Mouse (Mus musculus) thymus, postnatal 36 days (tissue): ENCODE measurements around the gene Vac14.

Source experiments
- DNase-seq, 2 experiments: peaks; one replicate each; pipeline ENCODE4 v3.0.0; 2022; ENCODE audit warnings: mixed read lengths in 2 of 2

Vac14 gene

GRCm38 (mm10) chr8:110754713-110755112 lies 136.3 kb downstream of the Vac14 start:
- DNase-seq = no peak

GRCm38 (mm10) chr8:110755511-110756170 lies 137.3 kb downstream of the Vac14 start:
- no peak for DNase-seq

GRCm38 (mm10) chr8:110756196-110756595 lies 137.8 kb downstream of the Vac14 start:
- no peak for DNase-seq

DNA sequence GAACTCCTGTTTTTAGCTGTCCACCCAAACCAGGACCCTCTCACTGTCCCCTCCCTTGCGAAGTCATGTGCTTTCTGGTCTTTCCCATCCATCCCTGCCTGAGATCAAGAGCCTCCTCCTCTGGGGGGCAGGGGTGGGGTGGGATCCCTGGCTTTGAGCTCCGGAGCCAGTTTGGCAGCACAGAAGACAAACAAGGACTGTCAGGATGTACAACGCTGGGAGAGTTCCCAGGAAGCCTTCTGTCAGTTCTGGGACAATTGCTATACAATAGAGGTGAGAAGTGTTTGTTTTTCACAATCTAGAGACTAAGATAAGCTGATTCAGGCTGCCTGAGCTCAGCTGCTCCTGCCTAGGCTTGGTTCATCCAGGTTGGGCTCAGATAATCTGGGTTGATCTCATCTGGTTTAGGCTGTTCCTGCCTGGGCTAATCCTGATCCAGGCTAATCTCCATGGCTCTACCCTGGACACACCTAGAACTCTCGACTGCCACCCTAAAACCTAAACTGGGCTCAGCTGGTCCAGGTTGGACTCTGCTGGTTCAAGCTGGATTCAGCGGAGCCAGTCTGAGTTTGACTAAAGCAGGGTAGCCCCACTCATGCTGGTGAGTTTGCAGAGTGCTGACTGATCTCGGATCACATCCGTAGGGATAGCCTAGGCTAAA lies 142.0 kb downstream of the Vac14 start:
- no peak for DNase-seq

- DNase-seq = no peak
Observed at GRCm38 (mm10) chr8:110761185-110761584, 142.8 kb downstream of the Vac14 start.

- no peak for DNase-seq
Observed at GRCm38 (mm10) chr8:110761988-110762387, 143.6 kb downstream of the Vac14 start.

GRCm38 (mm10) chr8:110764671-110765070 lies 146.3 kb downstream of the Vac14 start:
- no peak for DNase-seq

DNA sequence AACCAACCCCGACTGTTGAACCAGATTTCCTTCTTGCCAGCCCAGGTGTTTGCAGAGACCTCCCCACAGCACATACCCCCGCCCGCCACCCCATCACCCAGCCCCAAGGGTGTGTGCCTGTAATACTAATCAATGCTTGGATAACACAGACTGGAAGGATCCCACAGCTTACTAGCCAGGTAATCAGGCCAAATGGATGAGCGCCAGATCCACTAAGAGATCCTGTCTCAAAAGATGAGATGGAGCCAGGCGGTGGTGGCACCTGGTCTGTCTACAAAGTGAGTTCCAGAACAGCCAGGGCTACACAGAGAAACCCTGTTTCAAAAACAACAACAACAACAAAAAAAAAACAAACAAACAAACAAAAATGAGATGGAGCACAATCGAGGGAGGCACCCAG lies 148.9 kb downstream of the Vac14 start:
- DNase-seq = no peak
